Mouse (Mus musculus) liver, postnatal 0 days (tissue): ENCODE measurements around the gene Fbln7. TPM values are rescaled to one million over a fixed set of nuclear protein-coding genes. Genes with fewer than 3 reads are reported as not detected.

Experiments used
- ATAC-seq: fragments of 200-750 bp; cut with Nextera tagmentation; 2 replicates; pipeline ENCODE4 v1.8.0; 2017; ENCODE audit warnings: mild to moderate bottlenecking, moderate library complexity
- DNase-seq: peaks from one replicate; pipeline ENCODE4 v3.0.0-alpha.2; 2016
- H3K27ac ChIP-seq: fragments of 300-500 bp; sonication (generic); 2 replicates; pipeline ENCODE4 v1.5.1; 2014; ENCODE audit warnings: antibody characterized with exemption, moderate library complexity, mild to moderate bottlenecking, low read depth
- H3K27me3 ChIP-seq: fragments of 300-500 bp; sonication (generic); 2 replicates; pipeline ENCODE4 v1.6.1; 2014; ENCODE audit warnings: low read length, control low read depth, mixed read lengths; ENCODE audit not compliant: insufficient read depth
- H3K36me3 ChIP-seq: fragments of 300-500 bp; sonication (generic); replicated peaks from 2 replicates; pipeline ENCODE4 v1.6.1; 2014; ENCODE audit warnings: mild to moderate bottlenecking, control low read depth, low read length, moderate library complexity, mixed read lengths; ENCODE audit not compliant: insufficient read depth
- H3K4me1 ChIP-seq: fragments of 300-500 bp; sonication (generic); 2 replicates; pipeline ENCODE4 v1.6.1; 2014; ENCODE audit warnings: antibody characterized with exemption, mild to moderate bottlenecking, control low read depth; ENCODE audit not compliant: insufficient read depth
- H3K4me2 ChIP-seq: fragments of 300-500 bp; sonication (generic); 2 replicates; pipeline ENCODE4 v1.6.1; 2014; ENCODE audit warnings: low read depth, mild to moderate bottlenecking, low read length, moderate library complexity, mixed read lengths
- H3K4me3 ChIP-seq: fragments of 300-500 bp; sonication (generic); 2 replicates; pipeline ENCODE4 v1.5.1; 2014; ENCODE audit warnings: low read depth, low read length
- H3K9ac ChIP-seq: fragments of 300-500 bp; sonication (generic); replicated peaks from 2 replicates; pipeline ENCODE4 v1.6.1; 2014; ENCODE audit warnings: mild to moderate bottlenecking, moderate library complexity
- H3K9me3 ChIP-seq: fragments of 300-500 bp; sonication (generic); 2 replicates; pipeline ENCODE4 v1.6.1; 2016; ENCODE audit warnings: mild to moderate bottlenecking, control low read depth, low read length, mixed read lengths
- CTCF ChIP-seq: sonication (generic); IDR thresholded peaks from 2 replicates; pipeline ENCODE4 v1.5.1; 2016; ENCODE audit warnings: antibody characterized with exemption, low read depth
- EP300 ChIP-seq: IDR thresholded peaks from 2 replicates; pipeline ENCODE4 v1.6.1; 2016; ENCODE audit warnings: antibody characterized with exemption, low read depth, mild to moderate bottlenecking
- WGBS: fragments of 180-500 bp; shearing (Covaris S2); extraction: QIAGEN DNeasy Blood & Tissue Kit; methylation state at CpG from one replicate; pipeline ENCODE4 v1.1.7; 2014; ENCODE audit not compliant: insufficient replicate concordance; 5-methylcytosine and 5-hydroxymethylcytosine counted together
- polyA plus RNA-seq: library from polyadenylated mRNA; unstranded; fragments of >200 nt; fragmentation: Nextera tagmentation; extraction: Ambion mirVana; gene quantifications from 2 replicates; pipeline ENCODE4 v1.2.1, GENCODE M21; 2015

Gene Fbln7
- polyA plus RNA-seq, 1 experiment from 2014 or later: 0.16 TPM

DNA sequence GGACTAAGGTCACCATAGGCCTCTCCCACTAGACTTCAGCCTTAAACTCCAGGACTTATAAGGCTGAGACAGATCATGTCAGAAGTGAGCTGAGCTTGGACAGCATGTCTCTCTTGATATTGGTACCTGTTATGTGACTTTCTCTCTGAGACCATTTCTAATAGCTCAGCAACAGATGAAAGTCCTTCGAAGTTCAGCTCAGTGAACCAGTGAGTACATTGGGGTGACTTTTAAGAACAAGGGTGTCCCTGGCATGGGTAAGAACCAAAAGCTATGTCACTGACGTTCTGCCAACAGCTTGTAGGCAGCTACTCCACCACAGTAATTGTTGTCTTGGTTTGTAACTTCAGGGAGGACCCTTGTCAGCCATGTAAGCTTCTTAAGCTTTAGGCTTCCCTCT lies 42.1 kb upstream of the Fbln7 start:
- peaks cover 13% of the 10 kb centered on the region; the same call in 1 of the 2 replicates for H3K4me1 ChIP-seq
- 79% methylated on average over 2 of the region's 2 CpGs for WGBS
- no peak for DNase-seq
- no peak for ATAC-seq
- no peak overlapping the region for H3K4me3 ChIP-seq
- H3K9me3 ChIP-seq: no peaks in the 10 kb centered on the region
- H3K27me3 ChIP-seq: no peaks in the 10 kb centered on the region
- TF ChIP-seq CTCF (no peak), EP300 (no peak)
- H3K4me2 ChIP-seq: no peak overlapping the region
- H3K27ac ChIP-seq: no peak overlapping the region
- no peaks in the 10 kb centered on the region; the same call in 1 of the 2 replicates for H3K36me3 ChIP-seq
- H3K9ac ChIP-seq: no peak overlapping the region

GRCm38 (mm10) chr2:128823893-128824292 lies 38.9 kb upstream of the Fbln7 start:
- no peak for TF ChIP-seq CTCF
- no peak for TF ChIP-seq EP300
- no peak overlapping the region for H3K9ac ChIP-seq
- WGBS: 83% methylated on average over 5 of the region's 5 CpGs

GRCm38 (mm10) chr2:128827787-128828186 lies 35.0 kb upstream of the Fbln7 start:
- H3K27ac ChIP-seq: no peak overlapping the region
- H3K4me2 ChIP-seq: no peak overlapping the region
- H3K4me1 ChIP-seq: peaks cover 2% of the 10 kb centered on the region; the same call in 1 of the 2 replicates
- no peaks in the 10 kb centered on the region for H3K9me3 ChIP-seq
- no peak for DNase-seq
- H3K27me3 ChIP-seq: no peaks in the 10 kb centered on the region
- peaks cover 35% of the 10 kb centered on the region for H3K36me3 ChIP-seq
- TF ChIP-seq CTCF: no peak
- TF ChIP-seq EP300: no peak
- H3K4me3 ChIP-seq: no peak overlapping the region
- H3K9ac ChIP-seq: no peak overlapping the region
- WGBS: 98% methylated on average over 1 of the region's 1 CpGs
- no peak for ATAC-seq

More at GRCm38 (mm10) chr2:128823893-128824292, 38.9 kb upstream of the Fbln7 start:
- Histone ChIP-seq H3K4me2 (no peak overlapping the region), H3K27me3 (no peaks in the 10 kb centered on the region), H3K4me3 (no peak overlapping the region), H3K27ac (no peak overlapping the region), H3K9me3 (no peaks in the 10 kb centered on the region), H3K4me1 (peaks cover 11% of the 10 kb centered on the region; the same call in 1 of the 2 replicates), H3K36me3 (peaks cover 13% of the 10 kb centered on the region; the same call in 1 of the 2 replicates)
- no peak for ATAC-seq
- DNase-seq: no peak

GRCm38 (mm10) chr2:128832611-128833010 lies 30.2 kb upstream of the Fbln7 start:
- WGBS: 68% methylated on average over 3 of the region's 3 CpGs
- peak; percentile 9; the same call in 1 of the 2 replicates for ATAC-seq
- TF ChIP-seq CTCF: no peak

GRCm38 (mm10) chr2:128833035-128833434 lies 29.7 kb upstream of the Fbln7 start:
- DNase-seq (no peak), ATAC-seq (peak; percentile 89)
- H3K27me3 ChIP-seq: no peaks in the 10 kb centered on the region
- TF ChIP-seq EP300 (peak; percentile 33; the same call in 1 of the 2 replicates), CTCF (no peak)
- H3K4me1 ChIP-seq: peaks cover 3% of the 10 kb centered on the region; the same call in 1 of the 2 replicates
- peaks cover 60% of the 10 kb centered on the region for H3K36me3 ChIP-seq
- H3K9ac ChIP-seq: no peak overlapping the region; the same call in 1 of the 2 replicates
- H3K4me2 ChIP-seq: no peak overlapping the region
- peak overlapping the region; percentile 79 for H3K27ac ChIP-seq
- H3K4me3 ChIP-seq: no peak overlapping the region
- 65% methylated on average over 2 of the region's 2 CpGs for WGBS
- H3K9me3 ChIP-seq: no peaks in the 10 kb centered on the region

More at GRCm38 (mm10) chr2:128832611-128833010, 30.2 kb upstream of the Fbln7 start:
- Histone ChIP-seq H3K27me3 (no peaks in the 10 kb centered on the region), H3K9me3 (no peaks in the 10 kb centered on the region), H3K4me2 (no peak overlapping the region), H3K36me3 (peaks cover 56% of the 10 kb centered on the region), H3K4me3 (no peak overlapping the region), H3K27ac (peak overlapping the region; percentile 63), H3K9ac (no peak overlapping the region), H3K4me1 (peaks cover 3% of the 10 kb centered on the region; the same call in 1 of the 2 replicates)
- DNase-seq: no peak

- peaks cover 60% of the 10 kb centered on the region for H3K36me3 ChIP-seq
- H3K4me1 ChIP-seq: peaks cover 3% of the 10 kb centered on the region; the same call in 1 of the 2 replicates
- peak overlapping the region; percentile 79 for H3K27ac ChIP-seq
- no peak overlapping the region for H3K4me2 ChIP-seq
- H3K4me3 ChIP-seq: no peak overlapping the region
- H3K9me3 ChIP-seq: no peaks in the 10 kb centered on the region
- H3K9ac ChIP-seq: no peak overlapping the region; the same call in 1 of the 2 replicates
- peak; percentile 87 for ATAC-seq
- TF ChIP-seq EP300: no peak
- no peak for TF ChIP-seq CTCF
- H3K27me3 ChIP-seq: no peaks in the 10 kb centered on the region
- 80% methylated on average over 2 of the region's 2 CpGs for WGBS
- DNase-seq: no peak
Observed at GRCm38 (mm10) chr2:128833435-128833834, 29.3 kb upstream of the Fbln7 start.
